Mouse (Mus musculus) midbrain, embryonic 14.5 days (tissue): ENCODE data around the gene Scn3a. TPM values are rescaled to one million over a fixed set of nuclear protein-coding genes. Genes with fewer than 3 reads are reported as not detected.

ENCODE experiments used
- ATAC-seq: fragments of 200-750 bp; cut with Nextera tagmentation; 2 replicates; pipeline ENCODE4 v1.8.0; 2017; ENCODE audit warnings: moderate number of reproducible peaks, moderate library complexity; ENCODE audit not compliant: low FRiP score, low TSS enrichment
- DNase-seq: peaks from one replicate; pipeline ENCODE4 v3.0.0-alpha.2; 2015
- H3K27ac ChIP-seq: fragments of 300-500 bp; sonication (generic); replicated peaks from 2 replicates; pipeline ENCODE4 v1.5.1; 2014; ENCODE audit warnings: mild to moderate bottlenecking, low read depth, low read length, moderate library complexity
- H3K27me3 ChIP-seq: fragments of 300-500 bp; sonication (generic); 2 replicates; pipeline ENCODE4 v1.6.1; 2014; ENCODE audit warnings: low read length, control low read depth, mixed read lengths; ENCODE audit not compliant: control insufficient read depth, insufficient read depth
- H3K36me3 ChIP-seq: fragments of 300-500 bp; sonication (generic); 2 replicates; pipeline ENCODE4 v1.6.1; 2014; ENCODE audit warnings: low read length, control low read depth; ENCODE audit not compliant: control insufficient read depth, insufficient read depth
- H3K4me1 ChIP-seq: fragments of 300-500 bp; sonication (generic); 2 replicates; pipeline ENCODE4 v1.6.1; 2014; ENCODE audit warnings: mild to moderate bottlenecking, antibody characterized with exemption, low read length, control low read depth; ENCODE audit not compliant: control insufficient read depth, insufficient read depth
- H3K4me2 ChIP-seq: fragments of 300-500 bp; sonication (generic); 2 replicates; pipeline ENCODE4 v1.6.1; 2014; ENCODE audit warnings: mild to moderate bottlenecking, low read length, moderate library complexity
- H3K4me3 ChIP-seq: fragments of 300-500 bp; sonication (generic); replicated peaks from 2 replicates; pipeline ENCODE4 v1.5.1; 2014; ENCODE audit warnings: low read depth, low read length
- H3K9ac ChIP-seq: fragments of 300-500 bp; sonication (generic); replicated peaks from 2 replicates; pipeline ENCODE4 v1.6.1; 2014; ENCODE audit warnings: mild to moderate bottlenecking, low read length, moderate library complexity
- H3K9me3 ChIP-seq: fragments of 300-500 bp; sonication (generic); 2 replicates; pipeline ENCODE4 v1.6.1; 2016; ENCODE audit warnings: low read length, control low read depth, mixed read lengths; ENCODE audit not compliant: control insufficient read depth
- WGBS: fragments of 180-500 bp; shearing (Covaris S2); extraction: QIAGEN DNeasy Blood & Tissue Kit; methylation state at CpG from one replicate; pipeline ENCODE4 v1.1.7; 2014; 5-methylcytosine and 5-hydroxymethylcytosine counted together
- polyA plus RNA-seq: library from polyadenylated mRNA; unstranded; fragments of >200 nt; fragmentation: Nextera tagmentation; extraction: Ambion mirVana; gene quantifications from 2 replicates; pipeline ENCODE4 v1.2.1, GENCODE M21; 2014

Scn3a gene
- polyA plus RNA-seq, 1 experiment from 2014 or later = 87.2 TPM

DNA sequence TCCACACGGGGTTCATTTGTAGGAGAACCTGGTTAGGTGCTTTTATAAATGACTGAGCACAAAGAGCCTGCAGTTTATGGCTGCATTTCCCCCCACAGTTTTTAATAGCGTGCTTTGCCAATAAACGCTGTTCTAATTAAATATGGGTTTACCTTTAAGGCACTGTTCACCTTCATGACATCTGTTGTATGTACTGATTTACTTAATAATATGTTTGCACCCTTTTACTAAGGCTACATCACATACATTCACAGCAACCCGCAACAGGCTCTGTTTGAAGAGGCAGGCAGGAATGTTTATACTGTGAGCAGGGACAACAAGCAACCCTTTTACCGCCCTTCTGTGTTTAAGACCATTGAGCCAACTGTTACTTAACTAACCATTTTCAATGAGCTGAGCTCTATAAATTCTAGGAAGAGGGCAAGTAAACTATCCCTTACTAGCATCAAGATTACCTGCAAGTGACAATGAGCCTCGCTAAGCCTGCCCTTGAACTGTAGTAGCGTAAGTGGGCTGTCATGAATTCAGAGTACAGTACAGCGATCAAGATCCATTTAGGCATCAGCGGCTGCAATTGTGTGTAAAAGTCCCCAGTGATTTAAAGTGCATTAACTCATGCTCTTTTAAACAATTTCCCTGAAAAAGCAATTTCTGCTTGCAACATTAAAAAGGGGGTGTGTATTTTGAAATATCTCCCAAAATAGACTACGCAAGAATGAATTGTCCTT lies 35.1 kb downstream of the Scn3a start:
- no peak for DNase-seq
- H3K27me3 ChIP-seq = no peaks in the 10 kb centered on the region
- no peak overlapping the region for H3K9ac ChIP-seq
- ATAC-seq = no peak
- no peak overlapping the region for H3K27ac ChIP-seq
- no peaks in the 10 kb centered on the region for H3K4me1 ChIP-seq
- H3K4me3 ChIP-seq = no peak overlapping the region
- H3K4me2 ChIP-seq = no peak overlapping the region
- WGBS = 86% methylated on average over 10 of the region's 10 CpGs
- peaks cover 35% of the 10 kb centered on the region for H3K36me3 ChIP-seq
- no peaks in the 10 kb centered on the region for H3K9me3 ChIP-seq

DNA sequence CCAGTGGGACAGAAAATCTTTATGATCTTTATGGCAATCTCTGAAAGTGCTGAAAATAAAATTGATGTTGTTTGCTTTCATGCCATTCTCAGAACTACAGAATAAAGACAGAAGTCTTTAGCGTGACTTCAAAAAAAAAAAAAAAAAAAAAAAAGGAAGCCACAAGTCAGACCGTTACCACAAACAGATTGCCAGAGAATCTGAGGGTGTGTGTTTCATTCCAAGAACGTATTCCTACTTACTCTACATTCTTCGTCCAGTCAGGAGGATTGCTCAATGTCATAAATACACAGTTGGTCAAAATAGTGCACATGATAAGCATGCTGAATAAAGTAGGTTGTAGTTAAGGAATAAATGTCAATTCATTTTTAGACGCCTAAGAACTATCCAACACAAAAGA lies 38.3 kb downstream of the Scn3a start:
- Histone ChIP-seq H3K4me3 (no peak overlapping the region), H3K9me3 (no peaks in the 10 kb centered on the region), H3K4me1 (no peaks in the 10 kb centered on the region), H3K4me2 (no peak overlapping the region), H3K36me3 (peaks cover 39% of the 10 kb centered on the region), H3K9ac (no peak overlapping the region), H3K27ac (no peak overlapping the region), H3K27me3 (no peaks in the 10 kb centered on the region)
- DNase-seq (no peak), ATAC-seq (no peak)
- WGBS = 46% methylated on average over 5 of the region's 5 CpGs

DNA sequence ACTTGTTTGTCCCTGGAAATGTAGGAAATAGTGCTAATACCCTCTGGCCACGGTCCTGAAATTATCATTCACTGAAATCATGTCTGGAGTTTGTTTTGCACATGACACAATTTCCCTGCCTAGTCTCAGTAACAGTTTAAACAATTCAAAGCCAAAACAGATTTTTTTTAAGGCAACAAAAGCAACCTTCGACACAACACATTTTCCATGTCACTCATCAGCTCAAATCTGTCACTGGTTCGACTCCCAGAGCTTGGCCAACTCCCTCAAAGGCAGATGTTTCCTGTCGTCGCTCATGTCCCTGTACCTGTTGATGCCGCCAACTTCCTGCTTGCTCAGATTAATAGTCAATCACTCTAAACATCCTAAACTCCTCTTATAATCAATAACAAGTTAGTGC lies 50.7 kb downstream of the Scn3a start:
- ATAC-seq = no peak
- no peak overlapping the region for H3K4me3 ChIP-seq
- H3K9ac ChIP-seq = no peak overlapping the region
- no peak for DNase-seq
- no peak overlapping the region for H3K27ac ChIP-seq
- no peak overlapping the region for H3K4me2 ChIP-seq
- H3K27me3 ChIP-seq = no peaks in the 10 kb centered on the region
- peaks cover 49% of the 10 kb centered on the region for H3K36me3 ChIP-seq
- H3K9me3 ChIP-seq = no peaks in the 10 kb centered on the region
- no peaks in the 10 kb centered on the region for H3K4me1 ChIP-seq
- 84% methylated on average over 6 of the region's 6 CpGs for WGBS

DNA sequence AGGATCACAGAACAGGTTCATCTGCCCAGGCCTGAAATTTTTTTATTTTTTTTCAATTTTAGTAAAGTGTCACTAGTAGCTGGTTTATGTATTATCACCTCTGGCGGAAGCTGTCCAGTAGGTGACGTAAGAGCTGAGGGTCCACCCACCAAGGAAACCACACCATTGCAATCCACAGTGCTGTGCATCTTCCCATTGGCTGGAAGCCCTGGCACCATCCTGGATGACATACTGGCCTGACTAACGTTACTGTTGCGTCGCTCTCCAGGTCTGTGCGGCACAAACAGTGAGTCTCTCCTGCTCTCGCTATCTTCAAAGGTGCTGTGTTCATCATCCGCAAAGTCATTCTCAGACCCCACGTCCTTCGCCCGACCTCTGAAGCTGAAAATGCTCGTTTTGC lies 59.2 kb downstream of the Scn3a start:
- peaks cover 57% of the 10 kb centered on the region for H3K36me3 ChIP-seq
- no peak overlapping the region for H3K4me3 ChIP-seq
- no peak for ATAC-seq
- H3K4me1 ChIP-seq = no peaks in the 10 kb centered on the region
- no peak overlapping the region for H3K4me2 ChIP-seq
- no peak overlapping the region for H3K27ac ChIP-seq
- H3K27me3 ChIP-seq = no peaks in the 10 kb centered on the region
- no peaks in the 10 kb centered on the region for H3K9me3 ChIP-seq
- no peak overlapping the region for H3K9ac ChIP-seq
- WGBS = 85% methylated on average over 12 of the region's 12 CpGs
- DNase-seq = no peak

DNA sequence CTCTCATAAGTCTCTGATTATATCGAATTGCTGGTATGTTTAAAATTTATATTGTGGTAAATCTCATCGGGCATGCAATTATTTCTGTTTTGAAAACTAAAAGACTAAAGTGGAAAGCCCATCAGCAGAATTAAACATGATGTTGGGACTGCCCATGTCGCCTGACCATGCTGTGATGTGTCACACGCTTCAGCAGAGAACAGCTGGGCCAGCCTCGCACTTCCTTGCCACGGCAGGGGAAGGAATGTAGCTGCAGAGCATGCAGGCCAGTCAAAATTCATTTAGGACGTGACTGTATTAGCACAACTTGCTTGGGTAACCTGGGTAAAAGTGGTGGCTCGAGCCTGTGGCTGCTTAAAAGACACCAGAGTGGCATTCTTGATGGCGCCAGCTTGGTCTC lies 77.0 kb downstream of the Scn3a start:
- DNase-seq (no peak), ATAC-seq (no peak)
- Histone ChIP-seq H3K27me3 (no peaks in the 10 kb centered on the region), H3K9ac (no peak overlapping the region), H3K27ac (no peak overlapping the region), H3K36me3 (peaks cover 33% of the 10 kb centered on the region), H3K4me1 (no peaks in the 10 kb centered on the region), H3K9me3 (no peaks in the 10 kb centered on the region), H3K4me2 (no peak overlapping the region), H3K4me3 (no peak overlapping the region)
- WGBS = 71% methylated on average over 9 of the region's 9 CpGs

DNA sequence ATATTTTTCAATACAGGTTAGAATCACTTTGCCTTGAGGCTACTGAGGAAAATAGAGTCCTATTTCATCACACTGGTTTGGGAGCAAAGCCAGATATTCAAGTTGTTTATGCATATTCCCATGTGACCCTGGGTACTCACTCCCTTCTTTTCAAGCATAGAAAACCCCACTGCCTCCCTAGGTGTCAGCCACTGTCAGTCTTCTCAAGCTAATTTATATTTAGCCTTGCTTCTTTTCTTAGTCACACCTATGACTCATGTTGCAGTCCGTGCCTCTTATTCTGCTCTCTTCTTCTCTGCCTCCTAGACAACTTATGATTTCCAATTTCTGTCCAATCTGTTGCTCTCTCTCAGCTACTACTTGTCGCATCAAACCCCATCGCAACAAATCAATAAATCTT lies 84.0 kb downstream of the Scn3a start:
- Histone ChIP-seq H3K9me3 (no peaks in the 10 kb centered on the region), H3K4me3 (no peak overlapping the region), H3K36me3 (peaks cover 58% of the 10 kb centered on the region), H3K4me1 (no peaks in the 10 kb centered on the region), H3K27me3 (no peaks in the 10 kb centered on the region), H3K27ac (no peak overlapping the region), H3K4me2 (no peak overlapping the region), H3K9ac (no peak overlapping the region)
- ATAC-seq = no peak
- WGBS = 88% methylated on average over 3 of the region's 3 CpGs
- DNase-seq = no peak

DNA sequence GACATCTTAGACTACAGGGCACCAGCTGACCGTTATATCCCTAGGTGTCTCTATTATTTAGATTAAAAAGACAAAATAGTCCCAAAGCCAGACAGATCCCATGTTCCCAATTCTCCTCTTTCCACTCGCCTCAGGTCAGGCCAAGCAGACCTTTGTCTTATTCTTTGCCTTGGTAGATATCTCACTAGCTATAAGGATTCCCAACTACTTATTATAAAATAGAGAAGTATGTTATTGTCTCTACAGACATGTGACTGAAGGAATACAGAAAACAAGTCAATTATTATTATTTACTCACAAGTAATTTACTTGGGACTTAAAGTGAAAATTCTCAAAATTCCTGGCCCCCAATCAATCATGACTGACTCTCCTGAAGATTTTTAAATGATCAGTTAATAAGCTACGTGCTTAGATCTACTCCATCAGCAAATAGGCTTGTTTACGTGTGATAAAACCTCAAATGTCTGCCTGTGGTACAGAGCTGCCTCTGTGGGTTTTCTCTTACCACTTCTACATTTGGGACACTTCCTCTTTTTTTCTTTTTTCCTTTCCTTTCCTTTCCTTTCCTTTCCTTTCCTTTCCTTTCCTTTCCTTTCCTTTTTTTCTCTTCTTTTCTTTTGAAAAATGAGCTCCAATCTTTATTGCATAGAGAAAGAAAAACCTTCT lies 86.3 kb downstream of the Scn3a start:
- ATAC-seq (no peak), DNase-seq (no peak)
- Histone ChIP-seq H3K9ac (no peak overlapping the region), H3K4me1 (no peaks in the 10 kb centered on the region), H3K27ac (no peak overlapping the region), H3K27me3 (no peaks in the 10 kb centered on the region), H3K4me2 (no peak overlapping the region), H3K9me3 (no peaks in the 10 kb centered on the region), H3K36me3 (peaks cover 72% of the 10 kb centered on the region), H3K4me3 (no peak overlapping the region)
- 90% methylated on average over 4 of the region's 4 CpGs for WGBS

DNA sequence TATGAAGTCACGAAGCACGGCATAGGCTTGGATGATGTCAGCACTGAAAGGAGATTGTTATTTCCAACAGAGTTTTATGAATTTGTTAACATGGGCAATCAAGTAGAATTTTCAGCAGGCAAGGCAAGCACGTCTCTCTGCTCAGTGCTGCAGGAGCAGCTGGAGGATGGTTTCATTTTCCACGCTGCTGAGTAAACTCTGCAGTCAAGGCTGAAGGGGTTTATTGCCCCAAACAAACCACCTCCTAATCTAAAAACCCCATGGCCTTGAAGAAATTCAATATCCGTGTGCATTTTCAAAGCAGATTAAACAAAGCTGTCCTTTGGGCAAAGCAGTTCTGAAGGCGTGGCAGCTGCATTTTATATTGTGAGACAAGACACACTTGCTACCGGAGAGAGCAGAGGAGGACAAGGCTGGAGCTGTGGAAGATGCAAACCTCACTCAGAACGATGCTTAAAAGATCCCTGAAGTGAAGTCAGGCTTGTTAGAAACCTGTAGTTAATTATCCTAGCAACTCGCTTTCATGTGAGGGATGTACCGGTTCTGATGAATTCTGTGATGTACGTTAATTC lies 96.0 kb downstream of the Scn3a start:
- ATAC-seq (no peak), DNase-seq (peak; percentile 48)
- peaks cover 63% of the 10 kb centered on the region for H3K36me3 ChIP-seq
- no peak overlapping the region for H3K4me2 ChIP-seq
- H3K27me3 ChIP-seq = no peaks in the 10 kb centered on the region
- WGBS = 42% methylated on average over 11 of the region's 11 CpGs
- peak overlapping the region; percentile 60 for H3K27ac ChIP-seq
- no peak overlapping the region for H3K9ac ChIP-seq
- no peaks in the 10 kb centered on the region for H3K9me3 ChIP-seq
- peaks cover 3% of the 10 kb centered on the region; the same call in 1 of the 2 replicates for H3K4me1 ChIP-seq
- no peak overlapping the region for H3K4me3 ChIP-seq

DNA sequence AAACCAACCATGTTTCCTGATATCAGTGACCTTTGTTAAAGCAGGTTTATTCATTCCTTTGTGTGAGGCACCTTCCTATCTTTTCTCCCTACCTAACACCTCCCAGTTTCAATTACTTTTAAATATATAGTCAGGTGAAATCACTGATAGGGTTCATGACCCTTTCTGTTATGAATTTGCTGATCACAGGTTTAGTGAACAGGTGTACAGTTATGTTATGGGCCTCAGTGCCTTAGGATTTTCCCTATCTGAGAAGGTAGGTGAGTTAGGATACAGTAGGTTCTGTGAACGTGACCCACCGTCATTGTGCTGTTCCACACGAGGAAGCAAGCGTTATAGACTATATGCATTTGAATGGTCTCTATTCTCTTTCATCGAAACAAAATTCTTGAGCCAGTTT lies 101.7 kb downstream of the Scn3a start:
- Histone ChIP-seq H3K4me3 (no peak overlapping the region), H3K9me3 (no peaks in the 10 kb centered on the region), H3K27me3 (no peaks in the 10 kb centered on the region), H3K36me3 (peaks cover 74% of the 10 kb centered on the region), H3K27ac (no peak overlapping the region), H3K4me1 (no peaks in the 10 kb centered on the region), H3K9ac (no peak overlapping the region), H3K4me2 (no peak overlapping the region)
- DNase-seq (no peak), ATAC-seq (no peak)
- 91% methylated on average over 5 of the region's 5 CpGs for WGBS
